Mouse (Mus musculus) stomach, embryonic 15.5 days (tissue): ENCODE measurements around the gene Apobec3. TPM values are rescaled to one million over a fixed set of nuclear protein-coding genes. Genes with fewer than 3 reads are reported as not detected.

Experiments
- ATAC-seq: fragments of 200-750 bp; cut with Nextera tagmentation; 2 replicates; pipeline ENCODE4 v1.8.0; 2017; ENCODE audit warnings: low read depth, moderate number of reproducible peaks, moderate TSS enrichment; ENCODE audit not compliant: insufficient read depth, low FRiP score
- H3K27ac ChIP-seq: fragments of 300-500 bp; sonication (generic); 2 replicates; pipeline ENCODE4 v1.5.1; 2015; ENCODE audit warnings: mild to moderate bottlenecking, inconsistent platforms
- H3K27me3 ChIP-seq: fragments of 300-500 bp; sonication (generic); replicated peaks from 2 replicates; pipeline ENCODE4 v1.6.1; 2015; ENCODE audit warnings: inconsistent platforms
- H3K36me3 ChIP-seq: fragments of 300-500 bp; sonication (generic); 2 replicates; pipeline ENCODE4 v1.6.1; 2015; ENCODE audit warnings: inconsistent platforms
- H3K4me1 ChIP-seq: fragments of 300-500 bp; sonication (generic); 2 replicates; pipeline ENCODE4 v1.6.1; 2015; ENCODE audit warnings: inconsistent platforms
- H3K4me2 ChIP-seq: fragments of 300-500 bp; sonication (generic); 2 replicates; pipeline ENCODE4 v1.6.1; 2015; ENCODE audit warnings: mild to moderate bottlenecking, inconsistent platforms
- H3K4me3 ChIP-seq: fragments of 300-500 bp; sonication (generic); replicated peaks from 2 replicates; pipeline ENCODE4 v1.5.1; 2015; ENCODE audit warnings: inconsistent platforms
- H3K9ac ChIP-seq: fragments of 300-500 bp; sonication (generic); 2 replicates; pipeline ENCODE4 v1.6.1; 2015; ENCODE audit warnings: inconsistent platforms
- H3K9me3 ChIP-seq: fragments of 300-500 bp; sonication (generic); 2 replicates; pipeline ENCODE4 v1.6.1; 2016; ENCODE audit warnings: inconsistent platforms
- WGBS: fragments of 180-500 bp; shearing (Covaris S2); methylation state at CpG from one replicate; pipeline ENCODE4 v1.1.7; 2015; 5-methylcytosine and 5-hydroxymethylcytosine counted together
- polyA plus RNA-seq: library from polyadenylated mRNA; unstranded; fragments of >200 nt; fragmentation: Nextera tagmentation; extraction: Ambion mirVana; gene quantifications from 2 replicates; pipeline ENCODE4 v1.2.1, GENCODE M21; 2015

The Apobec3 gene
- 22.4 and 26.5 TPM in 2 replicates for polyA plus RNA-seq

DNA sequence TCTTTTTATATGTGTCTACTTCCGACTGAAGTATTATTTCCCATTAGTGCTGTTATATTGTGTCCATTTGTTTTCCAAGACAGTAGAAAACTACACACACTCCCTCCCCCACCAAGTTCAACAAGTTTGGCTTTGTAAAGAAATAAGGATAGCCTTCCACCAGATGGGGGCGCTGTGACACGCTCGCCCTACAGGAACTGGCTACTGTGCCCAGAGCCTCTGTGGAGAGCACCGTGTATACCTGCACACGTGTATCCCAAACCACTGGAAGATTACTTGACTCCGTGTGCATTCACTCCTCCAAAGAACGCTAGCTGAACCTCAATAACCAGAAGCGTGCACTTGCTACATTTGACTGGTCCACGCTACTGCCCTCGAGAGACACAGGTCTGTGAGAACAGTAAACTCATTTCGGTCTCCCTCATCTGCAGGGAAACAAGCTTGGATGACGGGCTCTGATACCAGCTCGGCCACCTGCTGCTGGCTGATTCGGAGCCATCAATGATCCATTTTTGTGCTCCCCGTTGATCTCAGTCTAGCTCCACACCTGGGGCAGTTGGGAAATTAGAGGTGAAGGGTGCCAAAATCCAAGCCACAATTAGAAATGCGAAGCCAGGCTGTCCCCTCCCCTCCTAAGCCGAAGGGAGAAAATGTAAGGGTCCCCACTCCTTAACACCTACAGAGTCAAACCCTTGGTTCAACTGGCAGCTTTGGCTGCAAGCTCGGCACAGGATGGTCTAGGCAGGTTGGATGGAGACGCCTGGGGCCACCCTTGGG is at the start of gene Apobec3:
Gene Apobec3, plus strand, starts transcription at position 224 of the 777 bp plus-strand sequence.
- Histone ChIP-seq H3K27ac (peak within 1 kb of the TSS; percentile 79), H3K4me3 (peak within 1 kb of the TSS; percentile 46), H3K9me3 (no peaks in the 10 kb centered on the region), H3K4me1 (0 out of 2 replicates have a peak, but pooled peaks cover 3% of the 10 kb centered on the region), H3K4me2 (peak within 1 kb of the TSS; percentile 72), H3K36me3 (no peaks in the 10 kb centered on the region), H3K27me3 (no peaks in the 10 kb centered on the region), H3K9ac (peak within 1 kb of the TSS; percentile 29; the same call in 1 of the 2 replicates)
- peak; percentile 61 for ATAC-seq
- 2% methylated on average over 20 of the region's 20 CpGs for WGBS

DNA sequence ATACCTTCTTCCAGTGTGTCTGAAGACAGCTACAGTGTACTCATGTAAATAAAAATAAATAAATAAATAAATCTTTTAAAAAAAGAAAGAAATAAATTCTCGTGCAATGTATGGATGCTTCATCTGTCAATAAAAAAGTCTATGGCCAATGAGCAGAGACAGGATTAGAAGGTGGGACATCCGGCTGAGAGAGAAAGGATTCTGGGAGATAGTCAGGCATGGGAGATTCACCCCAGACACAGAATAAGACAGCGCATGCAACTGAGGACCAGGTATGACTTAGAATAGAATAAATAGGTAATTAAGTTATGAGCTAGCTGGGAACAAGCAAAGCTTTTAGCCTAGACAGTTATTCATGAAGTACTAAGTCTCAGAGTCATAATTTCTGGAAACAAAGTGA is 48.5 kb upstream of the Apobec3 start:
- WGBS = 90% methylated on average over 3 of the region's 3 CpGs
- ATAC-seq = no peak
- no peaks in the 10 kb centered on the region for H3K9me3 ChIP-seq
- no peak overlapping the region for H3K4me3 ChIP-seq
- no peak overlapping the region for H3K9ac ChIP-seq
- H3K4me2 ChIP-seq = no peak overlapping the region
- no peaks in the 10 kb centered on the region for H3K27me3 ChIP-seq
- H3K36me3 ChIP-seq = no peaks in the 10 kb centered on the region
- H3K4me1 ChIP-seq = peaks cover 7% of the 10 kb centered on the region; the same call in 1 of the 2 replicates
- no peak overlapping the region for H3K27ac ChIP-seq

DNA sequence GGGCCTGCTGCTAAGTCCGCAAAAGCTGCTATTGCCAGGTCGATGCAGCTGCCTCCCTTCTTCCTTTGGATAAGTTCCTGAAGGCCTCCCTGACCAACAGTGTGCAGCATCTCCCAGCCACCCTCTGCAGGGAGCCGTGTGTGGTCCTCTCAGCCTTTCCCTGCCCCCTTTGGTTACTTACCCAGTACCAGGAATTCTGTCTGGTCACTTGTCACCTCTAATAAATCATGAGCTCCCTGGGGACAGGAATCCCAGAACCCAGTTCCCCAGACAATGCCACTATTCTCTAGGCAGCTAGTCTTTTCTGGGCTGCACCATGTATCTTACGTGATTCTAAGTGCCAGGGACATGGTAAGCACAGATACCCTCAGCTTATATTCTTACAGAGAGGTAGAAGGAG is 45.5 kb upstream of the Apobec3 start:
- Histone ChIP-seq H3K27ac (no peak overlapping the region), H3K4me1 (peaks cover 7% of the 10 kb centered on the region; the same call in 1 of the 2 replicates), H3K27me3 (no peaks in the 10 kb centered on the region), H3K36me3 (no peaks in the 10 kb centered on the region), H3K9me3 (no peaks in the 10 kb centered on the region), H3K9ac (no peak overlapping the region), H3K4me2 (no peak overlapping the region), H3K4me3 (no peak overlapping the region)
- WGBS = 60% methylated on average over 4 of the region's 4 CpGs
- no peak for ATAC-seq

DNA sequence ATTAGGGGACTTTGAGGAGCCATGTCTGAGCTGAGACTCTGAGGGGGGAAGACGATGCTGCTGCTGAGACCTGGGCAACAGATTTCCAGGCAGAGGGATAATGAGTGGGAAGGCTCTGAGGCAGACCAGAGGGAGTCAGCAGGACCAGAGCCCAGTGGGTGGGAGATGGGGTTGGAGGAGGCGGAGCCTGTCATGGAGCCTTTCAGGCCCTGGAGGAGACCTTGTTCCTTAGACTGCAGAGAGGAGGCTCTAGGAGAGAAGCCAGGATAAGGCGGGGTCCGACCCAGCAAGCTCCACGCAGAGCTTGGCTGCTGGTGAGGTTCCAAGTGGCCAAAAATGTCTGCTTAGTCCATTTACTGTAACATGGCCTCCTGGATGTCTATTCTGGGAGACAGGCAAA is 44.4 kb upstream of the Apobec3 start:
- H3K27me3 ChIP-seq = no peaks in the 10 kb centered on the region
- peak; percentile 82 for ATAC-seq
- H3K4me2 ChIP-seq = no peak overlapping the region
- H3K36me3 ChIP-seq = no peaks in the 10 kb centered on the region
- WGBS = 32% methylated on average over 5 of the region's 5 CpGs
- H3K9ac ChIP-seq = no peak overlapping the region
- H3K9me3 ChIP-seq = no peaks in the 10 kb centered on the region
- H3K27ac ChIP-seq = peak overlapping the region; percentile 49; the same call in 1 of the 2 replicates
- peaks cover 7% of the 10 kb centered on the region; the same call in 1 of the 2 replicates for H3K4me1 ChIP-seq
- H3K4me3 ChIP-seq = no peak overlapping the region

DNA sequence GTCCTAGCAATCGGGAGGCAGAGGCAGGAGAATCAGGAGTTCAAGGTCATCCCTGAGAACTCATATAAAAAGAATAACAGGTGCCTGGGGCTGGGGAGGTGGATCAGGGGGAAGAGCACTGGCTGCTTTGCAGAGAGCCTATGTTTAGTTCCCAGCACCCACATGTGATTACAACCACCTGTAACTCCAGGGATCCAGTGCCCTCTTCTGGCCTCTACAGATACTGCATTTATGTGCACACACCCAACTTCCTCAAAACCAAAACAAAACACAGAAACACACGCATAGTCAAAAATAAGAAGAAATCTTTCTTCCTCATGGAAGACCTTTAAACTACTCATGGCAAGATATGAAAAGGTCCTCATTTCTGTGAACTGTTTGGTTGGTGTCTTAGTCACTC is 41.3 kb upstream of the Apobec3 start:
- 91% methylated on average over 2 of the region's 2 CpGs for WGBS
- H3K4me2 ChIP-seq = no peak overlapping the region
- H3K4me3 ChIP-seq = no peak overlapping the region
- H3K36me3 ChIP-seq = no peaks in the 10 kb centered on the region
- peaks cover 7% of the 10 kb centered on the region; the same call in 1 of the 2 replicates for H3K4me1 ChIP-seq
- H3K9ac ChIP-seq = no peak overlapping the region
- H3K27me3 ChIP-seq = no peaks in the 10 kb centered on the region
- H3K9me3 ChIP-seq = no peaks in the 10 kb centered on the region
- ATAC-seq = no peak
- no peak overlapping the region for H3K27ac ChIP-seq

DNA sequence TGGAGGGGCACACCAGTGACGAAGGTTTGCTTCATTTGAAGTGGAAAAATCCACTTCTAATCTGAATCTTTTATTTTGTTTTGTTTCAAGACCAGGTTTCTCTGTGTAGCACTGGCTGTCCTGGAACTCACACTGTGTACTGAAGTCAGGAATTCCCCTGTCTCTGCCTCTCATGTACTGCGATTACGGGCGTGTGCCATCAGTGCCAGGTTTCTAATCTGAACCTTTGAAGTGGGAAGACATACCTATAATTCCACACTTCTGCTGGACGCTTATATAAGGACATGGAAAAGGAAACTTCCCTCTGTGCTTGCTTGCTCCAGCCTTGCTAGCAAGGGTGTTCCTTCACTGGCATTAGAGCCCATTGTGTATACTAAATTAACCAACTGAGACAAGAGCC is 32.5 kb upstream of the Apobec3 start:
- H3K36me3 ChIP-seq = no peaks in the 10 kb centered on the region
- no peak overlapping the region for H3K9ac ChIP-seq
- H3K27ac ChIP-seq = no peak overlapping the region
- H3K4me3 ChIP-seq = no peak overlapping the region
- no peaks in the 10 kb centered on the region for H3K4me1 ChIP-seq
- H3K27me3 ChIP-seq = no peaks in the 10 kb centered on the region
- H3K4me2 ChIP-seq = no peak overlapping the region
- H3K9me3 ChIP-seq = no peaks in the 10 kb centered on the region
- 82% methylated on average over 5 of the region's 5 CpGs for WGBS
- ATAC-seq = no peak

DNA sequence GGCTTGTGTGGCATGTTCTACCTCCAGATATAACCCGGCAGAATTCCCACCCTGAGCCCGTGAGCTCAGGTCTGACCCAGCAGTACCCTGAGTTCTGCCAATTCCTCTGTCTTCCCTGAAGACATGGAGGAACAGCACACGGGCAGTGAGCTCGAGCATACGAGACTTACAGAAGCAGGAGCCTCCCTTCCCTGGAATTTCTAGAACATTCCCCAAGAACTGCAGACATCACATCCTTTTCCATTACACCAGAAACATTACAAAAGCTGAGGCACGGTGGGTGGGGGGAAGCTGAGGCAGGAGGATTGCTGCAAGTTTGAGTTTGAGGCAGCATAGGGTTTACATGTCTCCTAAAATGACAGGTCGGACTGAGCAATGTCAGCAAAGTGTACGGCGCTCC is 31.6 kb upstream of the Apobec3 start:
- H3K9ac ChIP-seq = no peak overlapping the region
- ATAC-seq = no peak
- H3K9me3 ChIP-seq = no peaks in the 10 kb centered on the region
- no peak overlapping the region for H3K4me2 ChIP-seq
- no peaks in the 10 kb centered on the region for H3K4me1 ChIP-seq
- no peaks in the 10 kb centered on the region for H3K36me3 ChIP-seq
- 85% methylated on average over 9 of the region's 9 CpGs for WGBS
- no peak overlapping the region for H3K27ac ChIP-seq
- H3K27me3 ChIP-seq = no peaks in the 10 kb centered on the region
- H3K4me3 ChIP-seq = no peak overlapping the region

DNA sequence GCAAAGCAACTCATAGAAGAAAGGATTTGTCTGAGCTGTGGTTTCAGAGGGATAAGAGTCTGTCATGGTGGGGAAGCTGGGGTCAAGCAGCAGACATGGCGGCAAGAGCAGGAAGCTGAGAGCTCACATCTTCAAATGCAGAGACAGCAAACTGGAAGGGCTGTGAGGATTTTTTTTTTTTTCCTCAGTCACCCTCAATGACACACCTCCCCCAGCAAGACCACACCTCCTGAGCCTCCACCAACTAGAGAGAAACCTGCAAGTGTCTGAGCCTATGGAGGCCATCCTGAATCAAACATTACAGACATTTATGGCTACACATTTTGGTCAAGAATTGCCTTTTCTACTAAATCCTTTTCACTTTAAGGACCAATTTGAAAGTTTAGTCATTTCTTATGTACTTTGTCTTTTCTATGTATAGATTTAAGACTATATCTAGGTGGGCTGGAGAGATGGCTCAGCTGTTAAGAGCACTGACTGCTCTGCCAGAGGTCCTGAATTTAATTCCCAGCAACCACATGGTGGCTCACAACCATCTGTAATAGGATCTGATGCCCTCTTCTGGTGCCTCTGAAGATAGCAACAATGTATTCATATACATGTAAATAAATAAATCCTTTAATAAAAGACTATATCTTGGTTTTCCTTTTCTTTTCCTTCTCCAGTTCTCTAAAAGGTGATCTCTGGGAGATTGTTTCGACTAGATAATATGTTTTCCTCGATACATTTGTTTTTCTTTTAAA is 24.0 kb upstream of the Apobec3 start:
- H3K4me3 ChIP-seq = no peak overlapping the region
- H3K4me2 ChIP-seq = no peak overlapping the region
- no peaks in the 10 kb centered on the region for H3K36me3 ChIP-seq
- 82% methylated on average over 3 of the region's 3 CpGs for WGBS
- H3K9ac ChIP-seq = no peak overlapping the region
- H3K27me3 ChIP-seq = no peaks in the 10 kb centered on the region
- no peak for ATAC-seq
- no peaks in the 10 kb centered on the region for H3K4me1 ChIP-seq
- no peak overlapping the region for H3K27ac ChIP-seq
- no peaks in the 10 kb centered on the region for H3K9me3 ChIP-seq

DNA sequence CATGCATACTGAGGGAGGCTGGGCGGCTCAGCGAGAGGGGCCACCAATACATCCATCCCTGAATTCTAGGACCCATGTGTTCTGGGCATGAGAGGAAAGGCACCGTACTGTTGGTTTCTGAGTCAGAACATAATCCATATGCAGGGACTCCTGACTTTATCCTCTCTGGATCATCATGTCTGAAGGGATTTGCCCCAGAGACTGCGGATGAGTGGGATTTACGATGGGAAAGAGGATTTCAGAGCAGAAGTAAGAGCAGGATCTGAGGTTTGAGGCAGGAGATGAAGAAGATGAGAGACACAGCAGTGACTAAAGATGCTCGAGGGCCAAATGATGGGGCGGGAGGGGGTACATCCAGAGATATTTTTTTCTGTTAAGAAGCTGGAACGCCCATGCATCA is 17.9 kb upstream of the Apobec3 start:
- Histone ChIP-seq H3K27me3 (no peaks in the 10 kb centered on the region), H3K4me2 (no peak overlapping the region), H3K36me3 (no peaks in the 10 kb centered on the region), H3K9ac (no peak overlapping the region), H3K4me1 (no peaks in the 10 kb centered on the region), H3K9me3 (no peaks in the 10 kb centered on the region), H3K4me3 (no peak overlapping the region), H3K27ac (no peak overlapping the region)
- ATAC-seq = no peak
- 90% methylated on average over 8 of the region's 8 CpGs for WGBS

DNA sequence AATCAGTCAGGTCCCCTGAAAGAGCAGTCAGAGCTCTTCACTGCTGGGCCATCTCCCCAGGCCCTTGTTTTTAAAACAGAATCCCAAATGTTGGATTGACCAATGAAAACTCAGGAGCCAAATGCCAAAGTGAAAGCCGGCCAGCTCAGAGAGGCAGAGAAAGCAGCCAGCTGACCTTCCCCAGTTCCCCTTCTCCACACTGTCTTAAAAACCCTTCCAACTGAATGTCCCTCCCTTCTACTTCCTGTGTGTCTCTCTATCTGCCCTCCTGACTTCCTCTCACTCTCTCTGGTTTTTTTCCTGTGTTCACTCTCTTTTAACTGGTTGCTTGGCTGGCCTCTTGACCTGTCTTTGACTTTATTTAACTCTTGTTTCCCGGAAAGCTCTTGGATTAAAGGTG is 17.5 kb upstream of the Apobec3 start:
- H3K4me1 ChIP-seq = 0 out of 2 replicates have a peak, but pooled peaks cover 4% of the 10 kb centered on the region
- H3K27me3 ChIP-seq = no peaks in the 10 kb centered on the region
- no peak overlapping the region for H3K9ac ChIP-seq
- H3K9me3 ChIP-seq = no peaks in the 10 kb centered on the region
- no peak for ATAC-seq
- H3K4me2 ChIP-seq = no peak overlapping the region
- H3K36me3 ChIP-seq = no peaks in the 10 kb centered on the region
- WGBS = 55% methylated on average over 2 of the region's 2 CpGs
- H3K4me3 ChIP-seq = no peak overlapping the region
- H3K27ac ChIP-seq = no peak overlapping the region

DNA sequence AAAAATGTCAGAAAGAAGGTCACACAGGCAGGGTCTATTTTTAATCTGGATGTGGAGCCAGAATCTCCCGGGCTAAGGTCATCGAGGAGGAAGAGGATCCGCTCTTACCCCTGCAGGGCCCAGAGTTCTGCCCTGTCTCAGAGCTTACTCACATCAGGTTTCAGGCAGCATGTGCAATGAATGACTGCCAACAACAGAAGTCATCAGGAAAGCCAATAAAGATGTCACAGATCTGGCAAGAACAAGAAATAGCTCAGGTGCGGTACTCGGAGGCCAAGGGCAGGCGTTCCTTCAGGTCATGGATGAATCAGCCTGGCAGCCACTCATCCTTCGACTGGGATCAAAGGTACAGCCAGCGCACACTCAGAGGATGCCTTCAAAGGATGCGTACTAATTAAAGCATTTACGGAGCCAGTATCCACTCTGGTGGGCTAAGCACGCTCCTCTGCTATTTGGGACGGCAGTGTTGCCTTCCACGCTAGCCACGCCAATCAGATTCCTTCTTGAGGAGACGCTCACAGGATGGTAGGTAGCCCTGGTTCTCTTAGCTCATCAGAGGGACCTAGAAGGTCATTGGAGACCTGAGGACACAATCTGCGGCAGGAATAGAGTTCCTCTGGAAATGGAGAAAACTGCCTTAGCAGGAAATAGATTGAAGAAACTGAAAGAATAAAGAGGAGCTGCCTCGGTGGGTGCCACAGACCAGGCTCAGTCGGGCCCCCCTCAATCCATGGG is 16.0 kb upstream of the Apobec3 start:
- H3K9me3 ChIP-seq = no peaks in the 10 kb centered on the region
- no peak for ATAC-seq
- no peaks in the 10 kb centered on the region for H3K36me3 ChIP-seq
- peaks cover 16% of the 10 kb centered on the region for H3K4me1 ChIP-seq
- no peaks in the 10 kb centered on the region for H3K27me3 ChIP-seq
- no peak overlapping the region for H3K9ac ChIP-seq
- no peak overlapping the region for H3K4me2 ChIP-seq
- no peak overlapping the region for H3K27ac ChIP-seq
- H3K4me3 ChIP-seq = no peak overlapping the region
- 87% methylated on average over 18 of the region's 18 CpGs for WGBS
